Mouse (Mus musculus) spleen, embryonic (tissue): ENCODE measurements at regions not wholly inside any gene's neighbourhood (a gene's known extent, or its start where the extent isn't known, plus 50 kb on each side); places are given as distances from the start of the nearest gene placed in this dataset.

Experiments used
- CTCF ChIA-PET: fragments of 350-600 bp; sonication (Branson Sonifier 250); formaldehyde crosslinking; loops from one replicate; lab custom pipeline; 2022; lab: Charles Lee

DNA sequence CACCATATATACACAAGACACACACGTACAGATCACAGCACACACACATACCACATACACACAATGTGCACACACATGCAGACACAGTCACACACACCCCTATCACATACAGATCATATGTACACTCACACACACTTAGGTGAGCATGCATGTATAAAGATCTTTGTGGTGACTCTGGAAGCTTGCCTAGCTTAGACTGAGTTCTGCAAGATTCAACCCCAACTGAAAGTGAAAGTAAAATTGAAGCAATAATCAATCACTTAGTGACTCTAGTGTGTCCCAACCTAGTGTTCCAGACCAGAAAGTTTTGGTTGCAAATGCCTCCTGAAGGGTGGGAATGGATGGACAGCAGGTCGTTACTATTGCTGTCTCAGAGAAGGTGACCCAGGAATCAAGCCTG, 262.8 kb downstream of the Bcl11a start:
- CTCF ChIA-PET = no interaction called here

DNA sequence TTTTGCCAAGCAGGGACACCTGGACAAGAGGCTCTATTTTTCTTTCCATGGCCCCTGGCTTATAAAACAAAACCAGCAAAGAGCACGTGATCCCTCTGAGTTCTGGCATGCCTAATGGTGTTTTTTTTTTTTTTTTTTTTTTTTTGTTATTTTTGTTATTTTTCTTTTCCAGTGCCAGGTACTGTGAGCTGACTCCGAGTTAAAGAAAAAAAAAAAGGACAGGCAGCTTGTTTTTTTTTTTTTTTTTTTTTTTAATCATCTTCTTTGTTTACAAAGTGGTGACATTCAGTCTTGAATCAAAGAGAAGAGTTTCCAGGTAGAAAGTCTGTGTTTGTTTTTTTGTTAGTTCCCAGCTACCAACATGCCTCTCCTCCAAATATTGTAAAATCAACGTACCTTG, 263.8 kb downstream of the Bcl11a start:
- CTCF ChIA-PET = no interaction called here

DNA sequence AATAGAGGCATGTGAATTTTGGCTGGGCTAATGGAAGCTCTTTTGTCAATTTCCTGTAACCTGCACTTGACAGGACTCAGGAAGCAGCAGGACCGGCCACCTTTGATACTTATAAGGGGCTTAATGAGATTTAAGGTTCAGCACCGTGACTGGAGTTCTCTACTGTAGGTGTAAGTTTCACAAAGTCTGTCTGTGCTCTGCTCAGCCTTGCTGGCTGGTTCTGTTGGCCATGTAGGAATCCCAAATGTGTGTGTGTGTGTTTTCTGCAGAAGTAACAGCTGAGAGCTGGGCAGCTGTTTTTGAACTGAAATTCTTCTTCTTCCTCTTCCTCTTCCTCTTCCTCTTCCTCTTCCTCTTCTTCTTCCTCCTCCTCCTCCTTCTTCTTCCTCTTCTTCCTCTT, 264.3 kb downstream of the Bcl11a start:
- CTCF ChIA-PET = no interaction called here

DNA sequence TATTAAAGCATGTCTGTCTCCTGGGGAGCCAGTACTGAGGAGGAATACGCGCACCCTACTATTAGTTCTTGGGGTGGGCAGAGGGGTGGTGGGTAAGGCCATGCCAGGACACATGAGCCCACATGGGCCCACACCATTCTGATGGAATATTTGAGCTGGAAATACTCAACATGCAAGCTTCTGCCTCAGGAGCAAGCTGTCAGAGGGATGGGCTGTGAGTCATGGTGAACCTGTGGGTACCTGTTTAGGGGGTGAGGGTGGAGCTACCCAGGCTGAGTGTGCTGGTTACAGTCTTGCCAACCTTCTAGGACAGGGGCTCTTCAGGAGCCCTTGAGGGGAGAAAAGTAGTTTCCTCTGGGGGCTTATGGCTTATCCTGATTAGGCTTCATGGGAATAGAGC, 264.9 kb downstream of the Bcl11a start:
- CTCF ChIA-PET = no interaction called here

DNA sequence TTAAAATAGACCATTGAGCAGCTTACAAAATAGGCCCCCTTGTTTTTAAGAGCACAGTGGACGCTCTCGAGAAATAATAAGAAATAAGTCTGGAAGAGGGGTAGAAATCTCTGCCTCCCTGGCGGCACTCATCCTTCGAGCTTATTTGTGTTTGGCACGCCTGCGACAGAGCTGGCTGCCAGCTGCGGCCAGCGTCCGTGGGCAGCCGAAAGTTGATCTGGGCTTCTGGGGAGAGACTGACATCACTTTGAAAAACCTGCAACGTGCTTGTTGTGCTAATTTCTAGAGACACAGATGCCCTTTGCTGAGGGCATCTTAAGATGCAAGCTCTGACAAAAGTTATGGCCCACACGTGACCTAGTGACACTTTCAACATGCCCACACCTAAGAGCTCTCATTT, 269.4 kb downstream of the Bcl11a start:
- CTCF ChIA-PET = no interaction called here

DNA sequence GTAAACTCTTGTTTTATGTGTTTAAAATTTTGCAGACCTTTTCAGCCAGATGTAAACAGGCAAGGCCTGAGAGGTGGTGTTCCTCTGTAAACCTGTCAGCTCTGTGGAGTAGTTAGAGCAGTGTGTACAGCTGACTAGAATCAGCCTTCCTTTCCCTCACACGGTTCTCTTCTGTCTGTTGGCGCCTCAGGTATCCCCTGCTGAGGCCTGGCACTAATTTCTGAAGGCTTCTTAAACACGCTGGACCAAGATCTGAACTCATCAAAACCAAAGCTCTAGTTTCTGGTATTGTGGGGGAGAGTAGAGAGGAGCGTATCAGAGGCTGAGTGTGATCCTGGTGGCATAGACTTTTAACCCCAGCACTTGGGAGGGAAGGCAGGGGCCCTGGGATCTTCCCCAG, 270.9 kb downstream of the Bcl11a start:
- CTCF ChIA-PET = no interaction called here

DNA sequence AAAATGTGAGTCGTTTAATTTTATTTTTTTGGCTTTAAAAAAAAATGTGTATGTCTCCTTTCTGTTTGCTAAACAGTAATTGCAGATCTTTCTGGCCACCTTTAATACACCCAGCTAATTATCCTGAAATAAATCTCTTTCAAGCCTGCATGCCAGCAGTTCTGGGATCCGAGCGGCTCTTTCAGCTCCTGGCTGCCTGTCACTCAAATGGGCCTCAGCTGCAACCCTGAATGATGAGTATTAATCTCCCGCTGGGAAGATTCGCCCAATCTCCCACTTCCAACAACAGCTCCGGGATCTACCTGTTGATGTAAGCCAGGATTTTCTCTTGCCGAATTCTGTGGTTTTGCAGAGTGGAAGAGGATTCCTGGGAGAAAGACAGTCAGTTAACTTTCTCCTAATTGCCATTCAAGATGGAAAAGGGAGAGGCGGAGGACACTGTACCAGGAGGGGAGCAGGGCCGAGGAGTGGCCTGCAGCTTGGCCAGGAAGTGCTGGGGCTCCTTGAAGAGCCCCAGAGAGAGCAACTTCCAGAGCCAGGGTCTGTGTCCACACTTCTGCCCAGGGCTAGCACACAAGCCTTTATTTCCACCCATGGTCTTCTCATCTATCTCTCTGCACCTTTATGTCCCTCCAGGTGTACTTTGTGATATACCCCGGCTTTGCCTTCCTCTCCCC, 272.2 kb downstream of the Bcl11a start:
- CTCF ChIA-PET = interaction anchor here (0.7 kb wide), 1 partner anchor 782 kb away, joined by 3 read pairs; no protein-coding TSS in a partner anchor

DNA sequence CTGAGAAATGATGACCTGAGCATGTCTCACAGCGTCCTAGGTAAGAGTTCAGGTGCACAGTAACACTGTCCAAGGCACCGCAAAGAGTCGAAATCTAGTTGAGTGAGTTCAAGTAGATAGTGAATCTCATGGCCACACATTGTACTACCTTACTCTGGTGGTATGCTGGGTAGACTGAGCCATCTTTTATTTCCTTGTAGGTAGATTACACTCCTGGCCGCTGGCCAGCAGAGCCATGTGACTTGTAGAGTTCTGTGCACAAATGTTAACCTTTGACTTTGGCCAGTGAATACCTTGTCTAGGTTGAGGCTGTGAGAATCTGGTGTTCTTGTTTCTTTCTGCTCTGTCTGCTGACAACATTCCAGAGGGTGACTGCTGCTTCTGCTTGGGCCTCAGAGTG, 273.0 kb downstream of the Bcl11a start:
- CTCF ChIA-PET = no interaction called here

DNA sequence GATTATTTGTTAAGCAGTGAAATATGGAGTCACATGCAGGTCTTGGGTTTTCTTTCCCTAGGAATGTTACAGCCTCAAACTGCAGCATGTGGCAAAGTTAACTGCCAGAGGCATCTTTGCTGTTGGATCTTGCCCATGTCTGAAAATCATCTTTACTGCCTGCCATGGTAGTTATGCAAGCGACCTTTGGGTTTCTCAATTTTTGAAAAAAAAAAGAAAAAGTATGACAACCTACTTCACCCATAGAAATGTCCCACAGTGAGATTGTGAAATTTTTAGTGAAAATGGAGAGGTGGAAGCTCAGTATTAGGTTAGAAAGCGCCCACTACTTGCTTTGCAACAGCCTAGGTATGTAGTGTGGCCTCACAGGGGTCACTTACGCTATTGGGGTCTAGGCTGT, 274.2 kb downstream of the Bcl11a start:
- CTCF ChIA-PET = no interaction called here

DNA sequence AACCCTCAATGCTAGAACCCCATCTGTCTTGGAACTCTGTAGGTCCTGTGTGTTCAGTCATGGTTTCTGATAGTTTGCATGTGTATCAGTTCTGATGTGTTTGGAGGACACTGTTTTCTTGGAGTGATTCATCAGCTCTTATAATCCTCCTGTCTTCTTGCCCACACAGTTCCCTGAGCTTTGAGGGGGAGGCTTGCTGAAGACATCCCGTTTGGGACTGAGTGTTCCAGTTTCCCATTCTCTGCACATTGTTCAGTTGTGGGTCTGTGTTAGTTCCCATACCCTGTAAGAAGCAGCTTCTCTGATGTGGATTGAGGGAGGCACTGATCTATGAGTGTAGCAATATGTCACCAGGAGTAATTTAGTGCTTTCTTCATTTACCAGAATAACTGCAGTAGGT, 275.2 kb downstream of the Bcl11a start:
- CTCF ChIA-PET = no interaction called here

DNA sequence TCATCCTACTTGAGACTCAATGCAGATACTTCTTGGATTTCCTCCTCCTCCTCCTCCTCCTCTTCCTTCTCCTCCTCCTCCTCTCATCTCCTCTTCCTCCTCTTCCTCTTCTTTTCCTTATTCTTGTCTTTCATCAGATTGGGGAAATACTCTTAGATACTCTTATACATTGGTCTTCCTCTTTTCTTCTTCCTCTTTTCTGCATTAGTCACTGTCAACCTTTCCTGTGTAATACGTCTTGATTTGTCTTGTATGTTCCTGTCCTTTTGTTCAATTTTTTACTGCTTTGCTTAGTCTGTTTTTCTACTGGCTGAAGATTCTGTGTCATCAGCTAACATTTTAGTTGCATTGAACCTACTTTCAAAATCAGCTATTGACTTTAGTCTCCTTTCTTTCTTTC, 279.5 kb downstream of the Bcl11a start:
- CTCF ChIA-PET = no interaction called here

DNA sequence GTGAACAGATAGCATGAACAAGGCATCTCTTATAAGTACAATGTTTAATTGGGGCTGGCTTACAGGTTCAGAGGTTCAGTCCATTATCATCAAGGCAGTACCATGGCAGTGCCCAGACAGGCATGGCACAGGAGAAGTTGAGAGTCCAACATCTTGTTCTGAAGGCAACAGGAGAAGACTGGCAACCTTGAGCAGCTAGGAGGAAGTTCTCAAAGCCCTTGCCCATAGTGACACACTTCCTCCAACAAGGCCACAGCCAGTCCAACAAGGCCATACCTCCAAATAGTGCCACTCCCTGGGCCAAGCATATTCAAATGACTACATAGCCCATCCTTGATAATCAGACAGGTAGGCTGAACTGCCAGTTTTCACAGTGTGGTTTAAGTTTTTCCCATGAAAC, 281.2 kb downstream of the Bcl11a start:
- CTCF ChIA-PET = no interaction called here

DNA sequence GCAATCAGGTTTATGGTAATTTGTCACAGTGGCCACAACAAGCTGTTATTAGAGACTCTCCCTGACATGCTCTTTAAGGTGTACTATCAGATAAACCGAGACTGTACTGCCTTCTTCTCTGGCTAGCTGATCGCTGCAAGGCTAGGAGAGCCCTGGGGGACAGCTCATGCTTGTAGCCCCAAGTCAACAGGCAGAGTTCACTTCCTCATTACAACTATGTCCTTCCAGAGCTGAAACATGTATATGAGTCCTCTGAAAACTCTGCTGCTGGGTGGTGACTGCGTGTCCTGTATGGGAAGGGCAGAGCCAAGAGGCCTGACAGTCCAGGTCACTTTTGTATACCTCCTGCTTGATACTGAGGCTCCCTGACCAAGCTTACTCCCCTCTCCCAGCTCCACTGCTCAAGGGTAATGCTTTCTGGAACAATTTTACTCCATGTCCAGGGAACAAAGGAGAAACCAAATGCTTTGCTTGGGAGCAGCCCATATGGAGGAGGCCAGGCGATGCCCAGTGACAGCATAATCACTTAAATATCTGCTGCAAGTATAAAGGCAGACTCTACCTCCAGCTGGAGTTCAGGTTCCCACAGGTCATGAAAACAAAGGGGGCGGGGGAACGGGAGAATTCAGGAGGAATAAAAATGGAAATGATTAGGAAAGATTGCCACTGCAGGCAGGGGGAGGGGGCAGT, 284.3 kb downstream of the Bcl11a start:
- CTCF ChIA-PET = no interaction called here

DNA sequence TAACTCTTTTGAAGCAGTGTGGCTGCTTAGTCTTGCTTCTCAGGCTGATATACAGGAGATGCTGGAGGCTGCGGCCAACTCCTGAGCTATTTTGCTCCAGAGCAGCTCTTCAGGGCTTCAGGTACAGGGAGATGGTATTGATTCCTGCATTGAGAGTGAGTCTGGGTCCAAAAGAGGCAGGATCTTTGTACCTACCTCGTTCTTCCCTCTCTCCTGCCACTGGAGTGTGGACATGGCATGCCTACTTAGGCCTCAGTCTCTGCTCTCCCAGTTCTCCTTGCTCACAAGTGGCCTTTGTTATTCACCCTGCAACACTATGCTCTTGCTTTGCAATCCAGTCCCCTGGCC, 284.8 kb downstream of the Bcl11a start:
- CTCF ChIA-PET = interaction anchor here (0.7 kb wide), 1 partner anchor 8 kb away, joined by 3 read pairs; no protein-coding TSS in a partner anchor

DNA sequence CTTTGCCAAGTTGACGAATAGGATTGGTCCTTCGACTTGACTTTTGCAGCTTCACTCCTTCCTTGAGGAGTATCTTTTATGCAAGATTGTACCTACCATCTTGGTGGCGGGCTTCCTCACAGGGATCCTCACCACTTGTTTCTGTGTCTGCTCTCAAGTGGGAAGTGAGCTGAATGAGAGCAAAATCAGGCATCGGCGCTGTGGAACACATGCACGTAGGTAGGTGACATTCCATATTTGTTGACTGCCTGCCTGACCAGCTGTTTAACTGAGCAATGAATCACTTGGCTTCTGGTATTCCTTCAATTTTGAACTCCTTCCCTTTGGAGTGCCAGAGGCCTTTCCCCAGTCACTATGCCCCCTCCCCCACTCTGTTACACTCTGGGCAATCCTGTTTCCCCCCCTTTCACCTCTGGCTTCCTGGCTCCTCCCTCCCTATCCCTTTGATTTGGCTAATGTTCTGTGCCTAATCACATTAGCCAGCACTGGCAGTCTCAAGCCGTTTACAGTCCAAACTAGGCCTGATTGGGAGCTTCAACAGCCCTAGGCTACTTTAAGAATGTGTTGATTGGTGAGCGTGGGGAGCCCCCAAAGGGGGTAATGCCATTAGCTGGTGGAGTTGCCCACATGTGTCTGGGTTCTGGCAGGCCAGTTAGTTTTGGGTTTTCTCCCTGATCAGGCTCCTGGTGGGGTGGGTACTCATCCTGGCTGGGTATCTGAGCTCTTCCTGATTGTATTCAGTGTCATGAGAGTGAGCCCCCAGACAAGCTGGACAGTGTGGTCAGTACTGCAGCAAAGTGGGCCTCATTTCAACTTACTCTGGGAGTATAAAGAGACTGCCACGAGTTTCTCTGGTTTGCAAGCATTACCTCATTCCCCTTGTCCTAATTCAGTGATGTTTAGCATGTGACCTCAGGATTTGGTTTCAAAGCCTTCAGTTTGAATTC, 285.8 kb downstream of the Bcl11a start:
- CTCF ChIA-PET = interaction anchor here (0.7 kb wide), 1 partner anchor 9 kb away, joined by 3 read pairs; no protein-coding TSS in a partner anchor

DNA sequence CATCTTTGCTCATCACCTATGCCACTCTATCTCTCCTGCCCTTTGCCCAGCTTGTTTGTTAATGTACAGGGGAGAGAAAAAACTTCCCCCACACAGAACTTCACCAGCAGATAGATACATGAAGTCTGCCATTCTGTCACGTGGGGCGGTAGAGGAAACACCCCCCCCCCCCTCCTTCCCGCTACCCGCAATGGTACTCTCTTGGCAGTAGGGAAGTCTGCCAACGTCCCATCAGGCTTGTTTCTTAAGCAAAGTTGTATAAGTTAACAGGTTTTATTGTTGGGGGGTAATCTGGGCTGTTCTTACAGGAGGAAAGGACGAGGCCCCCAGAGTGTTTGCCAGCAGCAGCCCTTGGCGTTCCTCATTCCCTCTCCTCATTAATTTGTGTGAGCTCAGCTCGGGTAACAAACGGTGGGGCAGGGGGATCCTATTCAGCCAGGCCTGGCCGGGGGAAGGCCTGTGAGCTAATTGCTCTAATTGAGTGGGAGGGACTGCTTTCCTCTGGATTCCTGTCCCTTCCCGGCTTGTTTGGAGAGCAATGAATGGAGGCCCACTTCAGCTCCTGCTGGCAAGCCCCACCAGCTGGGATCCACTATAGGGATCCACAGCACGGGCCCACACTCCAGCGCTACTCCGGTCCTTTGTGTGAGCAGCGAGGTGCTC, 292.5 kb downstream of the Bcl11a start:
- CTCF ChIA-PET = interaction anchor here (0.7 to 0.8 kb wide), 2 partner anchors 32 to 598 kb away, joined by 3 to 4 read pairs; no protein-coding TSS in a partner anchor

DNA sequence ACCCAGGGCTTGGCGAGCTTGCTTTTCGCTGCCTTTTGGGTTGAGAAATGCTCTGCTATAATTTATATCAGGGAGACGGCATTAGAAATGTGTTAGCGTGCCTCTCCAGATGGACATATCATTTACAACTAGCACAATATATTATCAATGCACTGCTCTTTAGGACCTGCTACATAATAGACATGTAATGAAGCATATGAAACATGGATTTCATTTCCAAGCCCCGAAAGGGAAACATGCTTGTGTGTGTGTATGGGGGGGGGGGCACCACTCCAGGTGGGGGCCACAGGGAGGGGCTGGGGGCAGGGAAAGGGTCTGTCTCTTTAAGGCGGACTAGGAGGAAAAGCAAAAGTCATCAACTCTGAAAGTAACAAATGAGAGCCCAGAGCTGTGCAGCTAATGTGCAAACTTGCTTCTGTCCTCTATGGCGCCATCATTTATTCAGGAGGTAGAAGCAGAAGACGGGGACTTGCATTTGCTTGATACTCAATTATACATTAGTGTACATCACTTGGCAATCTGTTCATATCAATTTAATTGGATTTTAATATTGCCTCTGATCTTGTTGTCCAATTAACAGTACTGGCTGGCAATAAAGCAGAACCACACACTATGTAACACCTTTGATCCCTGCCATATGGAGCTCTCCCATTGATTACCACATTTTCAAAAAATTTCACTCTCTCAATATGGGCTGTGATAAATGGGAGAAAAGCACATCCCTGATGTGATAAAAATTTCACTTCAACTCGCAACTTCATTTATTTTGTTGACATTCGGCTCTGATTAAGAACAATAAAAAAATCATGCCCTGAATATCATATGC, 293.2 kb downstream of the Bcl11a start:
- CTCF ChIA-PET = interaction anchor here (0.8 kb wide), 1 partner anchor 597 kb away, joined by 4 read pairs; no protein-coding TSS in a partner anchor

DNA sequence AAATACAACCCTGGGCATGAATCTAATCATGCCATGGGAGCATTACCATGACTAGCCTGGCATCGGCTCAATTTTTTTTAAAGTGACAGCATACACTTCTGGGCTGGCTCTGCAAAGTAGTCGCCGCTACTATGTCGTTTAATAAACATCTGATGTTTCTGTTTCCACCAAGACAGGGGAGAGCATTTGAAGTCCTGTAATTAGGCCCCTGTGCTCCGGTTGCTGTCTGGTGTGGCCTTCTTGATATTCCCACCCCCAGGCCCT, 293.8 kb downstream of the Bcl11a start:
- CTCF ChIA-PET = no interaction called here

DNA sequence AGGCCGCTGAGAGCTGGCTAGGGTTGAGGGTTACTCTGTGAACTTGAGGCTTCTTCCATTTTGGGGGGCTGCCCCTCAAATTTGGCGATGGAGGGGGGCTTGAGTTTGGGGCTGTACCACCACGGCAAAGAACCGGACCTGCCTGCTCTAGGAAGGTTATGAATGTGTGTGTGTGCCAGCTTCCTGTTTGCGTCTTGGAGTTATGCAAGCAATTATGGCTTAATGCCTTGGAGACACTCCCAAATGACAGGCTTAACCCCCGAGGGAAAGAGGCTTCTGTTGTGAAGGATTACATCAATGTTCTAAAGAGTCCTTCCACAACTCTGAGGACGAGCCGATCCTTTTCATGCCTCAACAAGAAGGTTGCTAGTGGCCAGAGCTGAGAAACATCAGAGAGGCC, 294.1 kb downstream of the Bcl11a start:
- CTCF ChIA-PET = no interaction called here

DNA sequence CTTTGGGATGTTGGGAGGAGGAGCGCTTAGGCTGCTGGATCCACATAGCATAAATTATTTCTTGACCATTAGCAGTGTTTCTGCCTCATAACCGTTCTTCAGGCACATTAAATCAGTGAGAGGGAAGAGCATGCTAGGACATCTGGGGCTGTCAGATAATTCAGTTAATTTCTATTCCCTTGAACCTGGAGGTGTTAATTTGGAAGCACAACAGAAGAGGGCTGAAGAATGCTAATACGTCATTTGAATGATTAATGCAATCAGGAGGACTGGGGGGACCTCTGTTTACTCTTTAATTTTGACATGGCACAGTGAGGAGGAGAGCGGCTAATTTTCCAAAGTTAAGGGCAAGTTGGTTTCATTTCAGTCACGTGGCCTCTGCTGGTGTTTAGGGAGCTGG, 294.8 kb downstream of the Bcl11a start:
- CTCF ChIA-PET = no interaction called here

DNA sequence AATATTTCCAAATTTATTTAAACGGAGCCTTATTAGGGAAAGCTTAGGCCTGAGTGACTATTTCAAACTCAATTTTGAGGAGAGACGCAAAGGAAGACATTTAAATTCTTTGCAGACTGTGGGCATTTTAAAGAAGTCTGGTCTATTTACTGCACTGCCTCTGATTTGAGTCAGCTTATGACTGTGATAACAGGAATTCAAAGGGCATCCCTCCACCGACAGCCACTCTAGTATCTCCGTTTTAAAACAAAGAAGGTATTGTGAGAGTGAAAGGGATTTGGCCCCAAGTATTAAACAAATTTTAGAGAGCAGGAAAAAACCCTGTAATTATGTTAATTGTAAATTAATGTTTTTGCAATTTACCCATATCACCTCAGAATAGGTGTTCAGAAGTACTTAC, 295.4 kb downstream of the Bcl11a start:
- CTCF ChIA-PET = no interaction called here
